Mouse (Mus musculus): Measurements from ENCODE around the gene Arl13a.
"Not testable (repeated sequence)": the region's sequence is repeated elsewhere in the genome, so short reads cannot be mapped to it uniquely, and the experiment has no call there.

Gene Arl13a

DNA sequence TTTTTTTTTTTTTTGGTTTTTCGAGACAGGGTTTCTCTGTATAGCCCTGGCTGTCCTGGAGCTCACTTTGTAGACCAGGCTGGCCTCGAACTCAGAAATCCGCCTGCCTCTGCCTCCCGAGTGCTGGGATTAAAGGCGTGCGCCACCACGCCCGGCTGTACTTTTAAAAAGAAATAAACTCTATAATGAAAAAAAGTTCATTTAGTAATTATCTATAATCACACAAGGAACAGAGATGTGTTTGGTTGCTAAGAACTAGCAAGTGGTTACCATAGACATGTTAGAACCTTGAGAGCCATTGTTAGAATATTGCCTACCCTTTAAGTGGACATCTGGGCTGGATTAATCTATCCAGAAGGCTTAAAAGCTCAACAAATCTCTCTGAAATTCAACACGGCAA, at the start of gene Arl13a:
TSS of gene Arl13a (plus strand) at position 301 of the 400 bp plus-strand sequence.
- DNase-seq (ENCODE audit: low spot score) = not testable (repeated sequence)

DNA sequence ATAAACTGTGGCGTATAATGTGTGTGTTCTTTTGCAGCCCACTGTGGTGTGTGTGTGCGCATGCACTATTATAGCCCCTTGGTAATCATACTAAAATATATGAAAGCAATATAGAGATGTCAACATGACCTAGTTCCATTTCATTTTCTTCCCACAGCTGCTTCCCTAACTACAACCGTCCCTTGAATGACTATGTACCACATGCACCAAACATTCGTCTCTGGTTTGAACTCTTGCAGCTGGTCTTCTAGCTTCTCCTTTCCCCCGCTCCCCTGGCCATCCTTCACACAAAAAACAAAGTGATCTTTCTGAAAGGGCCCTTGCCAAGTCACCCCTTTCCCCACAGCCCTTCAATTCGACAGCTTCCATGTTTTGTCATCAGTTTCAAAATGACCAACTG, 47.3 kb upstream of the Arl13a start:
- DNase-seq (ENCODE audit: low spot score) = no peak

DNA sequence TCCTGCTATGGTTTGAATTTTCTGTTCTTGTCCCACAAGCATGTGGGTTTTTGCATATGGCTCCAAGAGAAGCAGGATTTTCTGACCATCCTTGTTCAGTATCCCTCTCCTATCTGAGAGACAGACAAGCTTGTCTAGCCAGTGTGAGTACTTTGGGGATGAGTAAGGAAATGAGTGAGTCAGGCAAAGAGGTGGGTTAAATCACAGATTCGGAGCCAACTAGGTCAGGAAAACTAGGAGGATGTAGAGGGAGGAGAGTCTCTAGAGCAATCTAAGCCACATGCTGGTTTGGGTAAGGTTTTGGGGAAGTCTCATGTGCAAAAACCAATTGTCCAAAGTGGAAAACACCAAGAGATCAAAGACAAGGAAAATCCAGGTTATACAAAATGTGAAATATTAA, 45.8 kb upstream of the Arl13a start:
- no peak for DNase-seq (ENCODE audit: low spot score)

DNA sequence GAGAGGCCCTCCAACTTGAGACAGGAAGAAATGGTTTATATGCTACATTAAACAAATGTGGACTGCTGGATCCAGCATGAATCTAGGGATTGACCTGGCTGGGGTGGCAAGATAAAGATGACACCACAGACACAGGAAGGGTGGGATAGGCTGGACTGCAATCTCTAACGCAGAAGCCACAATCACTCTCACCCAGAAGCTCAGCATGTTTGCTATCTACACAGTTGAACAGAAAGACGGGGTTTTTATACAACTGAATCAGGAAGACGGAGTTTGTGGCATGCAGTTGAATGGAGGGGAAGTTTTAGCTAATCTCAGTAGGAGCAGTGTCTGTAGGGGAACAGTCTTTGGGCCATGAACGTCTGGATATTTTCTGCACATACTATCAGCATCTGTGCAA, 45.3 kb upstream of the Arl13a start:
- DNase-seq (ENCODE audit: low spot score) = no peak

DNA sequence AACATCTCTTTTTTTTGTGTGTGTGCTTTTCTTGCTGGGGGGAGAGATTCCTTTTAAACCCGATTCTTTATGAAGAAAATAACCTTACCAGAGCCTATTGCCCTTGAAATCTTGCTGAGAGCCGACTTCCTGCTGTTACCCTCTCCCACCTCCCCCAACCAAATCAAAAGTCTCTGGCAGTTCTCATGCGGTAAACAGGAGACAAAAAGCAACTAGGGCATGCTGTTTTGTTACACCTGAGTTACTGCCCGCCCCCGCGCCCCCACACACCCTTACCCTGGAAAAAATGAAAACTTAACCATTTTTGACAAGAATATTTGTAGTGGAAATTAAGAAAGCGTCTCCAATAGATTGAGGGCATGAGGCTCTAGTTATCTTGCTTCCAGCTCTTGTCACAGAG, 29.1 kb upstream of the Arl13a start:
- DNase-seq (ENCODE audit: low spot score) = peak; percentile 5

DNA sequence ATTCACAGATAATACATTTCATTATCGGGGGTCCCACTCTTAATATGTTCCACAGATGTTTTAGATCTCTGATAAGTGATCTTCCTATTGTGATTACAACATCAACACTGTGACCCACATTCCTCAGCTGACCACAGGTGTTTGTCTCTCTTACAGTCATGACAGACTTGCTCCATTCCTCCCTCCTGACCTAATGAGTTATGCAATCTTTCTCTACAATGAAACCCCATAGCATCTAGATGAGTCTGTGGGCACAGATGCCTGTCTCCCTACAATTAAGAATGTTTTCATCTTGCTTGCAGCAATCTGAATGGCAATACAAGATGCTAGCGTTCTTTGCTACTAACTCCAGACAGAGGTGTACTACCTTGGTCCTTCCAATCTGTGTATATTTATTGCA, 26.9 kb upstream of the Arl13a start:
- no peak for DNase-seq (ENCODE audit: low spot score)

DNA sequence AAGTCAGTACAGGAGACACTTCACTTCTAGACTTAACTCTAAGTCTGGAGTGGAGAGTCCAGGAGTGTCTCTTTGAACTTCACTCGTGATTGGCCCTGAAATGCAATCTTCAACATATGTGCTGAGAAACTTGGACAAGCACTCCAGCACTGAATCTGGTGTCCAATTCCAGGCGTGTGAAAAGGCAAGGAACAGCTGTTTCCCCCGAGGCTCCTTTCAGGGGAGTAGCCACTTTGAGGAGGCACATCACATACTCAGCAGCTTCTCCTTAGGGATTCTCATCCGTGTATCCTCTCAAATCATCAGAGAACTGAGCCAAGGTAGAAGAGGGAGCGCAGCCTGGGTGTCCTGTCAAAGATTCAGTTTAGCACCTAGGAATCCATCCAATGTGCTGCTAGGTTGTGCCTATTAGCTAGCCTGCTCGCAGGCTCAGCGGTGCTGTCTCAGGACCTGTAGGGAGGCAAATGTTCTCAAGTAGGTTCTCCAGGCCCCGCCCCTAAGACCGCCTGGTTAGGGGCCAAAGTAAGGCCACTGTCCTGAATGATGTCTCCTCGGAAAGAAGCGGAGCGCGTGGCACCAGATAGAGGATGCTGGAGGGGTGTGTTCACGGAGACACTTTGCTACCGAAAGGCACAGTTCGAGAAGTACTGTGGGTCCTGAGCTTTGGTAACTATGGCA, 25.1 kb upstream of the Arl13a start, which contains the start of gene Xkrx:
TSS of gene Xkrx (minus strand) at position 34 of the 678 bp plus-strand sequence.
- DNase-seq (ENCODE audit: low spot score) = peak; percentile 2

DNA sequence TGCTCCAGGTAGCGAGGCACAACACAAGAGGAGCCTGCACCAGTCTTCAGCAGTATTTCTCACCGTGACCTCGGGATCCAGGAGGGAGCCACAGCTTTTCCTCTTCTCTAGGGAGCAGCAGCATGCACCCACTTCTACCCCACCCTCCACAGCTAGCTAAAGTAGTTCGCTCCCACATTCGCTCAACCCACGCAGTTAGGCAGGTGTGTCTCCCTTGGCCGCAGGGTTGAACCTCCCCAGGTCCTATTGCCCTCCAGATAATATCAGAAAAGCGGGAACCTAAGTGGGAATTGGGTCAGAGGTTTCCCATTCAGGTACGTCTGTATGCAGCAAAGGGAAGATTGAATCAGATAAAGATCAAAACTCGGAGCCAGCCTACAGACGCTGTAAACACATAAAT, 24.5 kb upstream of the Arl13a start:
- peak; percentile 6 for DNase-seq (ENCODE audit: low spot score)

DNA sequence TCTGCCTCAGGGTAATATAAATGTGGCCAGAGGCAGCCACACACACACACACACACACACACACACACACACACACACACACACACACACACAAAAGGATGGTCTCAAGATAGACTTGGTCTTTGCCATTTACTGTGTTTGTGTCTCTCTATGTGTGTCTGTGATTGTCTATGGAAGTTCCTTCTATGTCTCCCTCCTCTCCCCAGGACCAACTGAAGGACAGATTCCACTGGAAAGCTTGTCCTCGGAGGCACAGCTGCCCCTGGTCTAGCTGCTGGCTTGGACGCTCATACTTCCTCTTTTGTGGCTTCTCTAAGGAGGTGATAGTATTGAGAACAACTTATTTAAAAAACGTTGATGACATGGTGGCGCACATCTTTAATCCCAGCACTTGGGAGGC, 23.8 kb upstream of the Arl13a start:
- peak; percentile 3 for DNase-seq (ENCODE audit: low spot score)

DNA sequence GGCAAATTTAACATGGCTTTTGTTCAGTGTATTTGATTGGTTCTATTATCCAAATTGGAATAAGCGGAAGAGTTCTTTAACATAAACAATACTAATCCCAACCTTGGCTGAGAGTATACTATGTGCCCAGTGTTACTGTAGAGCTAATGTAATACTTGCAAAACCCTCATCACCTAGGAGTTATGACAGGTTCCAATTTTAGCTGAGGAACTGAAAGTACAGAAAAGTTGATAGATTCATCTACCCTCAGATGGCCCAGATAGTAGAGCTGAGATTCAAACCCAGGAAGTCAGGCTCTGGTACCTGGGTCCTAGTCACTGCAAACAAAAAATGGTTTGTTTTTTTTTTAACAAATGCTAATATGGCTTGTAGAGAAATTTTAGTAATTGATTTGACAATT, 16.7 kb upstream of the Arl13a start:
- no peak for DNase-seq (ENCODE audit: low spot score)

DNA sequence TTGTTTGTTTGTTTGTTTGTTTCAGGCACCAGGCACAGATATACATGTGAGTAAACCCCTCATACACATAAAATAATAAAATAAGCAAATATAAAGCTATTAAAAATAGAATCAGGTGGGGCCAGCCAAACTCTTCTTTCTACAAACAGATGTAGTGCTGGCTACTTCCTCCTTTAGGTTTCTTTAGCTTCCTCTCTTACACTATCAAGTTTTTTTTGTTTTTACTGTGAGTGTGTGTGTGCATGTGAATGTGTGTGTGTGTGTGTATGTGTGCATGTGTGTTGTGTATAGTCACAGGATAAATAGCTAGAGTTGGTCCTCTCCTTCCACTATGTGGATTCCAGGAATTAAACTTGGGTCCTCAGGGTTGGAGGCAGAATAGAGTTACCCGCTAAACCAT, 12.6 kb upstream of the Arl13a start:
- DNase-seq (ENCODE audit: low spot score) = no peak

DNA sequence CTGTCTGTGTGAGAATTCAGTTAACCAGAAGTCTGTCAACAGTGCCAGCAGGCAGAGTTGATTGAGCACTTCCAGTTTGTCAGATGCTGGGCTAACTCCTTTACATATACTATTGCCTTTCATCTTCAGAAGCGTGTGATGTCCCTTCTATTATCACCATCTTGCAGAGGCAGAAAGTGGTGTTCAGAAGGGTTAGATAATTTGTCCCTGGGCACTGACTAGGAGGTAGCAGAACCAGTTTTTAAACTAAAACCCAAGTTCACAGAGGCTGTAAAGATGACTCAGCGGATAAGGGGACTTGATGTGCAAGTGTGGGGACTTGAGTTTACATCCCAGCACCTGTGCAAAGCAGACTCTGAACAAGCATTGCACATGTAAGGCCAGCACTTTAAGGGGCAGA, 21.2 kb downstream of the Arl13a start:
- no peak for DNase-seq (ENCODE audit: low spot score)

DNA sequence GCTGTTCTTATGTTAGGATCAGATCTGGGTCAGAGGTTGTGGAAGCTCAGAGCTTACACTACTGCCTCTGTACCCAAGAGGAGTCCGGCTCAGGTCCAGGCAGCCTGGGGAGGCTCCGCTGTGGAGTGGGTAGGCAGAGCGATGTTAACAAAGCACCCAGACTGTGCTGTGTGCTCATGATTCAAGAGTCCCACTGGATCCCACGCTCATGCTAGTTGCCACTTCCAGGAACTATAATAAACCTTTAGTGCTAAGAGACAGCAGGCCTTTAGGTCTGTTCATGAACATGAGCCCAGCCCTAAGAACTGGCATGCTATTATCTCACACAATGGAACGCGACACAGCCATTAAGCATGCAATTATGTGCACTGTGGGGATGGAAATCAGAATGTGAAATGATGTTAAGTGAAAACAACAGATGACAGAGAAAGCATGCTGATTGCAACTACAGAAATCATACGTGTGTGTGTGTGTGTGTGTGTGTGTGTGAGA, 23.9 kb downstream of the Arl13a start:
- no peak for DNase-seq (ENCODE audit: low spot score)

DNA sequence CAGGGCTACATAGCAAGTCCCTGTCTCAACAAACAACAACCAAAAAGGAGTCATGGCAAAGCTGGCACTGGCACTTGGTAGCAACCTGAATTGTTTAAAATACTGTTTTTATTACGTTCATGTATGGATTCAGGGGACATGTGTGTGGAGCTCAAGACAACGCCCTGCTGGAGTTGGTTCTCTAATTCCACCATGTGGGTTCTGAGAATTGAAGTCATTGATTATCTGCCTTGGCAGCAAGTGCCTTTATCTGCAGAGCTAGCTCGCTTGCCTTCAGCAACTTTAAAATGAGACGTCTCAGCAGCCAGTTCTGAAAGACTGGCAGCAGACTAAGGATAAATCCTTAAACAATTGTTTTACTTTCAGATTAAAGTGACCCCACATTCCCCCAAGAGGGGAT, 30.9 kb downstream of the Arl13a start:
- DNase-seq (ENCODE audit: low spot score) = no peak

DNA sequence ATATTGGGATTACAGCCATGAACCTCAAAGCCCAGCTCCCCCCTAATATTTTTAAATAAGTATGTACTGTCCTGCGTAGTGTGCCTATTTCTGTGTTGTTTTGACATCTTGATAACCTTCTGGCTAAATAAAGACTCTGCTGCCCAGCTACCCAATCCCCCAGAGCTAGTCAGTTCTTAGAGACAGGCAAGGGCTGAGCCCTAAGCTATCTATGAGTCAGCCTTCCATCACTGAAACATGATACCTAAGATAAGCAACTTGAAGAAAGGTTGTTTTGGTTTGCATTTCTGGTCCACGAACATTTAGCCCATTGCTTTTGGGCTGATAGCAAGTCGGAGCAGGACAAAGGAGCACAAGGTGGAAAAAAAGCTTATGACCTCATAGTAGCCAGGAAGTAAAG, 33.3 kb downstream of the Arl13a start:
- no peak for DNase-seq (ENCODE audit: low spot score)

DNA sequence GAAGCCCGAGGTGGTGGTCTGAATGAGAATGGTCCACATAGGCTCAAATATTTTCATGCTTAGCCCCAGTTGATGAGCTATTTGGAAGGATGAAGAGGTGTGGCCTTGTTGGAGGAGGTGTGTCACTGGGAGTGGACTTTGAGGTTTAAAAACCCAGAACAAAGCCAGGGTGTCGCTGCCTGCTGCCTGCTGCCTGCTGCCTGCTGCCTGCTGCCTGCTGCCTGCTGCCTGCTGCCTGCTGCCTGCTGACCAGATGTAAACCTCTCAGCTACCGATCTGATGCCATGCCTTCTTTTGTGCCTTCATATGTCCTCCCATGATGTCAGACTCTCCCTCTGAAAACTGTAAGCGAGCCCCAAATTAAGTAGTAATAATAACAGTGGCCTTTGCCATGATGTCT, 34.6 kb downstream of the Arl13a start, which contains the start of gene Nox1:
TSS of gene Nox1 (minus strand) at position 101 of the 400 bp plus-strand sequence.
- no peak for DNase-seq (ENCODE audit: low spot score)

DNA sequence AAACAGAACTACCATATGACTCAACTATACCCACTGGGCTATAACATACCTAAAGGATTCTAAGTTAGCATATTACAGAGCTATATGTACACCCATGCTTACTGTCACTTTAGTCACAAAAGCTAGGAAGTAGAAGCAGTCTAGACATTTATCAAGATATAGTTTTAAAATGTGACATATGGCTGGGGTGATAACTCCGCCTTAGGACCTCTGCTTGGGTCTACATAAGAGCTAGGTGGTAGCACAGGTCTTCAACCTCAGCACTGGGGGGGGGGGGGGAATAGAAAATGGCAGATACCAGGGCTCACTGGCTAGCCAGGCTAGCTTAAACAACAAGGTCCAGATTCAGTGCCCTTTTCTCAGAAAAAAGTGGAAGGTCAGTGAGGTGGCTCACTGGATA, 45.7 kb downstream of the Arl13a start:
- no peak for DNase-seq (ENCODE audit: low spot score)

DNA sequence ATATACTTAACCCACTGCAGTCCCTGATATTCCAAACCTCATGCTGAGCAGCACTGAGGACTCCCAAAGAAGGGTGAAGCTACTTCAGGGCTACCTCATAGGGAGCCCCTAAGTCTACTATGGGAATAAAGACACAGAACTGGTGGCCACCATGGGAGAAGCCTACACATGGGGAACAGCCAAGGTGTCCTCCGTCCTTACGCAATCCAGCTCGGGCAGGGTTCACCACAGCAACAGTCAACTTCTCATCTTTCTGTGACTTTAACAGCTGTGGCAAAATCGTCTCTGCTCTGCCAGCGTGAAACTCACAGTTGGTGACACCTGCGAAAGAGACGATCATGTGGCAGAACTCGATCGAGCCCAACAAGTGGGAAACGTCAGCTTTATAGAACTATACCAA, 51.0 kb downstream of the Arl13a start:
- no peak for DNase-seq (ENCODE audit: low spot score)

DNA sequence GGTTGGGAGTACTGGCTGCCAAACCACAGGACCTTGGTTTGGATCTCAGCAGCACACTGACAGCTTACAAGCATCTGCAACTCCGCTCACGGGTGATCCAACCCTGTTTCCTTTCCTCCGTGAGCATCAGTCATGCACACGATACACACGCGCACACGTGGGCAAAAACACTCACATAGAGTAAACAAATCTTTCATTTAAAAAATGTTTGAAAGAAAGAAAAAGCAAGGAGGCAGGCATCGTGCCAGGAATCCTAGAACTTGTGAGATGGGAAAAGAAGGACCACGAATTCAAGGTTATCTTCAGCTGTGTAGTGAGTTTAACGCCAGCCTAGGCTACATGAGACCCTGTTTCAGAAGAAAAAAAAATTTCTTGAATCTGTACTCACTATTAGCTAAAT, 58.6 kb downstream of the Arl13a start:
- no peak for DNase-seq (ENCODE audit: low spot score)

DNA sequence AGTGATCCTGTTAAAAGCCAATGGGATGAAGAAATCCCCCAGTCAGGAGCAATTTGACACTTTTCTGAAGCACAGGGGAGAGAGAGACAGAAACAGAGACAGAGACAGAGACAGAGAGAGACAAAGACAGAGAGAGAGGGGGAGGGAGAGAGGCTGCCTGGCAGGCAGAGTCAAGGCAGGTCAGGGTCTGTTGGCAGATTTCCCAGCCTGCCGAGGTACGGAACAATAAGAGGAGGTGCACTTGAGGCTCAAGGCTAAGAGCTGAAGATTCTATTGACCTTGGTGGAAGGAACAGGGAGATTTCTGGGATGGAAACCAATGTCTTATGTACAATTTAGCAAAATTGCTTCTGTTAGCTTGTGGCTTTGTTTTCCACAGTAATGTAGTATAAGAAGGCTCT, 60.9 kb downstream of the Arl13a start:
- DNase-seq (ENCODE audit: low spot score) = no peak
